Mouse (Mus musculus): ENCODE measurements around the gene Nab1.

Nab1 gene

GRCm38 (mm10) chr1:52484980-52485379 is 15.5 kb downstream of the Nab1 start:
- intact Hi-C loops (cut with DNase I) = no loop called here

GRCm38 (mm10) chr1:52474291-52474690 is 26.2 kb downstream of the Nab1 start:
- intact Hi-C loops (cut with DNase I) = no loop called here

GRCm38 (mm10) chr1:52470811-52471489 is 29.5 kb downstream of the Nab1 start:
- intact Hi-C loops (cut with DNase I) = no loop called here

GRCm38 (mm10) chr1:52470326-52470725 is 30.2 kb downstream of the Nab1 start:
- intact Hi-C loops (cut with DNase I) = no loop called here

- intact Hi-C loops (cut with DNase I) = loop anchor here (10.0 kb wide), 1 partner anchor 158 kb away; no protein-coding TSS in a partner anchor
These were observed 33.9 kb downstream of the Nab1 start for GRCm38 (mm10) chr1:52466518-52467120.

GRCm38 (mm10) chr1:52465830-52466229 is 34.6 kb downstream of the Nab1 start:
- intact Hi-C loops (cut with DNase I) = loop anchor here (10.0 kb wide), 1 partner anchor 159 kb away; no protein-coding TSS in a partner anchor

GRCm38 (mm10) chr1:52465264-52465663 is 35.2 kb downstream of the Nab1 start:
- intact Hi-C loops (cut with DNase I) = loop anchor here (10.0 kb wide), 1 partner anchor 160 kb away; no protein-coding TSS in a partner anchor

GRCm38 (mm10) chr1:52463305-52463704 is 37.2 kb downstream of the Nab1 start:
- intact Hi-C loops (cut with DNase I) = loop anchor here (10.0 kb wide), 1 partner anchor 161 kb away; no protein-coding TSS in a partner anchor

GRCm38 (mm10) chr1:52456571-52456970 is 43.9 kb downstream of the Nab1 start:
- intact Hi-C loops (cut with DNase I) = no loop called here

- intact Hi-C loops (cut with DNase I) = no loop called here
These were observed 45.9 kb downstream of the Nab1 start for GRCm38 (mm10) chr1:52454509-52455001.

- intact Hi-C loops (cut with DNase I) = no loop called here
These were observed 49.1 kb downstream of the Nab1 start for GRCm38 (mm10) chr1:52451360-52451759.

- intact Hi-C loops (cut with DNase I) = no loop called here
These were observed 64.6 kb downstream of the Nab1 start for GRCm38 (mm10) chr1:52435856-52436255.

- intact Hi-C loops (cut with DNase I) = no loop called here
These were observed 66.4 kb downstream of the Nab1 start for GRCm38 (mm10) chr1:52434085-52434484.

- intact Hi-C loops (cut with DNase I) = no loop called here
These were observed 68.7 kb downstream of the Nab1 start for GRCm38 (mm10) chr1:52431806-52432205.

GRCm38 (mm10) chr1:52430606-52431005 is 69.9 kb downstream of the Nab1 start:
- intact Hi-C loops (cut with DNase I) = no loop called here

GRCm38 (mm10) chr1:52430116-52430515 is 70.4 kb downstream of the Nab1 start:
- intact Hi-C loops (cut with DNase I) = no loop called here

- intact Hi-C loops (cut with DNase I) = loop anchor here (5.0 kb wide), 1 partner anchor 126 kb away; no protein-coding TSS in a partner anchor
These were observed 72.5 kb downstream of the Nab1 start for GRCm38 (mm10) chr1:52427841-52428464.

- intact Hi-C loops (cut with DNase I) = no loop called here
These were observed 76.6 kb downstream of the Nab1 start for GRCm38 (mm10) chr1:52423846-52424245.

GRCm38 (mm10) chr1:52423057-52423456 is 77.4 kb downstream of the Nab1 start:
- intact Hi-C loops (cut with DNase I) = no loop called here

GRCm38 (mm10) chr1:52422137-52422536 is 78.3 kb downstream of the Nab1 start:
- intact Hi-C loops (cut with DNase I) = no loop called here

GRCm38 (mm10) chr1:52421623-52422022 is 78.9 kb downstream of the Nab1 start:
- intact Hi-C loops (cut with DNase I) = no loop called here
